Mouse (Mus musculus): ENCODE data around the gene Hcfc1r1.

Gene Hcfc1r1

GRCm38 (mm10) chr17:23673424-23674073, at the start of gene Hcfc1r1, which contains the start of gene Thoc6:
TSS of gene Hcfc1r1 (plus strand) at chr17:23673596.
TSS of gene Thoc6 (minus strand) at chr17:23673882.
- peak; percentile 97 for DNase-seq

GRCm38 (mm10) chr17:23627813-23628212, 45.6 kb upstream of the Hcfc1r1 start:
- DNase-seq, result no peak

- peak; percentile 45 for DNase-seq
Observed at GRCm38 (mm10) chr17:23630195-23631020, 43.0 kb upstream of the Hcfc1r1 start.

GRCm38 (mm10) chr17:23631241-23631640, 42.2 kb upstream of the Hcfc1r1 start:
- no peak for DNase-seq

GRCm38 (mm10) chr17:23644613-23645495, 28.5 kb upstream of the Hcfc1r1 start, which contains the start of gene Mmp25:
TSS of gene Mmp25 (minus strand) at chr17:23645277.
- no peak for DNase-seq

GRCm38 (mm10) chr17:23645894-23646293, 27.5 kb upstream of the Hcfc1r1 start:
- no peak for DNase-seq

- DNase-seq, result no peak
Observed at GRCm38 (mm10) chr17:23651363-23651762, 22.0 kb upstream of the Hcfc1r1 start.

GRCm38 (mm10) chr17:23653324-23653723, 20.1 kb upstream of the Hcfc1r1 start:
- no peak for DNase-seq

GRCm38 (mm10) chr17:23654001-23654400, 19.4 kb upstream of the Hcfc1r1 start:
- no peak for DNase-seq

- DNase-seq, result no peak
Observed at GRCm38 (mm10) chr17:23654410-23654809, 19.0 kb upstream of the Hcfc1r1 start.

GRCm38 (mm10) chr17:23658450-23658849, 14.9 kb upstream of the Hcfc1r1 start:
- no peak for DNase-seq

GRCm38 (mm10) chr17:23660117-23660875, 13.1 kb upstream of the Hcfc1r1 start, which contains the start of gene Bicdl2:
TSS of gene Bicdl2 (plus strand) at chr17:23660506.
- DNase-seq, result peak; percentile 72

- no peak for DNase-seq
Observed at GRCm38 (mm10) chr17:23660876-23661200, 12.6 kb upstream of the Hcfc1r1 start.

- DNase-seq, result no peak
Observed at GRCm38 (mm10) chr17:23661526-23661925, 11.9 kb upstream of the Hcfc1r1 start.

GRCm38 (mm10) chr17:23664556-23665021, 8.8 kb upstream of the Hcfc1r1 start:
- no peak for DNase-seq

GRCm38 (mm10) chr17:23665511-23665910, 7.9 kb upstream of the Hcfc1r1 start:
- no peak for DNase-seq

GRCm38 (mm10) chr17:23670516-23671074, 2.8 kb upstream of the Hcfc1r1 start:
- no peak for DNase-seq

- no peak for DNase-seq
Observed at GRCm38 (mm10) chr17:23671519-23671918, 1.9 kb upstream of the Hcfc1r1 start.

GRCm38 (mm10) chr17:23672761-23673160, 635 bp upstream of the Hcfc1r1 start:
- no peak for DNase-seq

- peak; percentile 52 for DNase-seq
Observed at GRCm38 (mm10) chr17:23674271-23674952, 1.0 kb downstream of the Hcfc1r1 start.

GRCm38 (mm10) chr17:23675127-23675526, 1.7 kb downstream of the Hcfc1r1 start:
- peak; percentile 43 for DNase-seq
